In genomic region chr15:83570641-83571040, GRCm38 (mm10) we compare ENCODE assay signal across 13 mouse cellular contexts. TPM values are rescaled to one million over a fixed set of nuclear protein-coding genes. Genes with fewer than 3 reads are reported as not detected.
DNase-seq lines count a peak whose midpoint lies in the region; ATAC-seq and TF ChIP-seq lines count a peak whose summit lies in the region.
"Had no signal": no experiment of that assay in that cellular context is flagged by ENCODE, and none has a peak within 500 bp of the region (broad histone marks: within the 10 kb centered on the region; RNA-seq: fewer than 3 reads in every experiment).

No protein-coding gene starts in this region.

- H3K4me2 ChIP-seq in forebrain, embryonic 16.5 days (ENCODE audit: low read length) = no peak overlapping the region
- H3K4me2 ChIP-seq: embryonic facial prominence, embryonic 13.5 days; heart, embryonic 12.5 days; limb, embryonic 12.5 days had no signal

- peak; percentile 16; the same call in 1 of the 2 replicates for ATAC-seq in common myeloid progenitor, adult 5-6 weeks (replicated peaks; ENCODE audit: low read depth, poor library complexity, severe bottlenecking)
- no peak for ATAC-seq in forebrain, embryonic 16.5 days
- ATAC-seq: hindbrain, embryonic 16.5 days had no signal

- WGBS in lung, adult 2 months = 60% methylated on average over 2 of the region's 2 CpGs
- WGBS in forebrain, embryonic 16.5 days = 70% methylated on average over 2 of the region's 2 CpGs

- peaks cover 11% of the 10 kb centered on the region for H3K4me1 ChIP-seq in lung, adult 2 months (ENCODE audit: control insufficient read depth, insufficient read depth, low read length)
- no peaks in the 10 kb centered on the region for H3K4me1 ChIP-seq in forebrain, embryonic 16.5 days (replicated peaks; ENCODE audit: control insufficient read depth, insufficient read depth, low read length)
- H3K4me1 ChIP-seq: embryonic facial prominence, embryonic 13.5 days; limb, embryonic 12.5 days had no signal

- peaks cover under 1% of the 10 kb centered on the region; the same call in 1 of the 2 replicates for H3K36me3 ChIP-seq in forebrain, embryonic 16.5 days (ENCODE audit: control insufficient read depth, insufficient read depth)

- no peaks in the 10 kb centered on the region for H3K9me3 ChIP-seq in forebrain, embryonic 16.5 days (ENCODE audit: control insufficient read depth, low read length)
- H3K9me3 ChIP-seq: embryonic facial prominence, embryonic 13.5 days; heart, embryonic 12.5 days; limb, embryonic 12.5 days had no signal

- no peak overlapping the region for H3K4me3 ChIP-seq in lung, adult 2 months (replicated peaks; ENCODE audit: extremely low read depth, low read depth, low read length)
- H3K4me3 ChIP-seq in forebrain, embryonic 16.5 days (replicated peaks; ENCODE audit: low read length) = no peak overlapping the region
- H3K4me3 ChIP-seq: embryonic facial prominence, embryonic 13.5 days; heart, embryonic 12.5 days; limb, embryonic 12.5 days had no signal

- H3K9ac ChIP-seq in forebrain, embryonic 16.5 days (replicated peaks; ENCODE audit: low read depth, low read length) = no peak overlapping the region
- H3K9ac ChIP-seq: embryonic facial prominence, embryonic 13.5 days; heart, embryonic 12.5 days; limb, embryonic 12.5 days had no signal

- no peak for TF ChIP-seq CTCF in lung, adult 2 months (IDR thresholded peaks at IDR 0.05; ENCODE audit: insufficient read depth, low read length)

- no peak overlapping the region for H3K27ac ChIP-seq in forebrain, embryonic 16.5 days (ENCODE audit: low read length)
- H3K27ac ChIP-seq: embryonic facial prominence, embryonic 13.5 days; limb, embryonic 12.5 days had no signal

- TF ChIP-seq POLR2A in lung, adult 2 months (IDR thresholded peaks at IDR 0.05; ENCODE audit: borderline replicate concordance, extremely low read depth, low read depth, low read length) = no peak

- no peaks in the 10 kb centered on the region for H3K27me3 ChIP-seq in forebrain, embryonic 16.5 days (replicated peaks; ENCODE audit: control insufficient read depth, insufficient read depth, low read length)
- H3K27me3 ChIP-seq: embryonic facial prominence, embryonic 13.5 days; heart, embryonic 12.5 days; limb, embryonic 12.5 days had no signal

- peak; percentile 15 for DNase-seq in embryo, embryonic 10.5 days (ENCODE audit: low spot score)
- DNase-seq in embryo, embryonic 11 days = no peak
- peak; percentile 45 for DNase-seq in lung, postnatal 36 days
- no peak for DNase-seq in lung, adult 2 months
- peak; percentile 45 for DNase-seq in thymus, postnatal 14 days
- DNase-seq in cerebellum, adult 9-11 months = no peak
- DNase-seq: cerebellum, adult 11-12 months had no signal

RNA-seq across cellular contexts. Expression of gene Mcat, which starts 7.1 kb away (rescaled TPM):
- 17.4 and 17.9 TPM in 2 replicates for polyA plus RNA-seq in lung, adult 2 months (2012; rRNA removed)
- total RNA-seq in common myeloid progenitor, adult 5-6 weeks (2017) = 15.0 and 25.3 TPM in 2 replicates
- 34.3 and 34.7 TPM in 2 replicates for polyA plus RNA-seq in forebrain, embryonic 16.5 days (2015; fragmentation: Nextera tagmentation; extraction: Ambion mirVana)

RNA-seq across cellular contexts. Expression of gene Tspo, which starts 7.2 kb away (rescaled TPM):
- polyA plus RNA-seq in lung, adult 2 months (2012; rRNA removed) = 396 and 550 TPM in 2 replicates
- total RNA-seq in common myeloid progenitor, adult 5-6 weeks (2017) = 60.8 and 78.3 TPM in 2 replicates
- 10.1 and 10.6 TPM in 2 replicates for polyA plus RNA-seq in forebrain, embryonic 16.5 days (2015; fragmentation: Nextera tagmentation; extraction: Ambion mirVana)

RNA-seq across cellular contexts. Expression of gene Ttll12, which starts 24.3 kb away (rescaled TPM):
- 19.2 and 21.6 TPM in 2 replicates for polyA plus RNA-seq in lung, adult 2 months (2012; rRNA removed)
- total RNA-seq in common myeloid progenitor, adult 5-6 weeks (2017) = 22.5 and 26.0 TPM in 2 replicates
- 47.6 and 49.6 TPM in 2 replicates for polyA plus RNA-seq in forebrain, embryonic 16.5 days (2015; fragmentation: Nextera tagmentation; extraction: Ambion mirVana)

RNA-seq across cellular contexts. Expression of gene Bik, which starts 44.0 kb away (rescaled TPM):
- 21.8 and 25.1 TPM in 2 replicates for polyA plus RNA-seq in lung, adult 2 months (2012; rRNA removed)
- total RNA-seq in common myeloid progenitor, adult 5-6 weeks (2017) = not detected in 2 replicates
- polyA plus RNA-seq in forebrain, embryonic 16.5 days (2015; fragmentation: Nextera tagmentation; extraction: Ambion mirVana) = 0.36 and 1.1 TPM in 2 replicates

RNA-seq across cellular contexts. Expression of gene Ttll1, which starts 59.9 kb away (rescaled TPM):
- 9.0 and 12.6 TPM in 2 replicates for polyA plus RNA-seq in lung, adult 2 months (2012; rRNA removed)
- total RNA-seq in common myeloid progenitor, adult 5-6 weeks (2017) = 6.3 and 8.5 TPM in 2 replicates
- 107 and 114 TPM in 2 replicates for polyA plus RNA-seq in forebrain, embryonic 16.5 days (2015; fragmentation: Nextera tagmentation; extraction: Ambion mirVana)

Comparison
In these comparisons a context has a peak if more than half of its experiments do, and no peak if none do; other contexts are left out.
1. DNase-seq: peak in embryo, embryonic 10.5 days (single experiment), lung, postnatal 36 days (single experiment) and thymus, postnatal 14 days (single experiment); none in embryo, embryonic 11 days (single experiment), lung, adult 2 months (single experiment) and cerebellum, adult 9-11 months (single experiment).
2. RNA of gene Tspo, which starts 7.2 kb away (polyA plus RNA-seq): 396 to 550 TPM in lung, adult 2 months; 10.1 to 10.6 TPM in forebrain, embryonic 16.5 days; every median in the first group is over 10 times any median in the second.